Mouse (Mus musculus): ENCODE results near the gene Gm38392.

Gm38392 gene

DNA sequence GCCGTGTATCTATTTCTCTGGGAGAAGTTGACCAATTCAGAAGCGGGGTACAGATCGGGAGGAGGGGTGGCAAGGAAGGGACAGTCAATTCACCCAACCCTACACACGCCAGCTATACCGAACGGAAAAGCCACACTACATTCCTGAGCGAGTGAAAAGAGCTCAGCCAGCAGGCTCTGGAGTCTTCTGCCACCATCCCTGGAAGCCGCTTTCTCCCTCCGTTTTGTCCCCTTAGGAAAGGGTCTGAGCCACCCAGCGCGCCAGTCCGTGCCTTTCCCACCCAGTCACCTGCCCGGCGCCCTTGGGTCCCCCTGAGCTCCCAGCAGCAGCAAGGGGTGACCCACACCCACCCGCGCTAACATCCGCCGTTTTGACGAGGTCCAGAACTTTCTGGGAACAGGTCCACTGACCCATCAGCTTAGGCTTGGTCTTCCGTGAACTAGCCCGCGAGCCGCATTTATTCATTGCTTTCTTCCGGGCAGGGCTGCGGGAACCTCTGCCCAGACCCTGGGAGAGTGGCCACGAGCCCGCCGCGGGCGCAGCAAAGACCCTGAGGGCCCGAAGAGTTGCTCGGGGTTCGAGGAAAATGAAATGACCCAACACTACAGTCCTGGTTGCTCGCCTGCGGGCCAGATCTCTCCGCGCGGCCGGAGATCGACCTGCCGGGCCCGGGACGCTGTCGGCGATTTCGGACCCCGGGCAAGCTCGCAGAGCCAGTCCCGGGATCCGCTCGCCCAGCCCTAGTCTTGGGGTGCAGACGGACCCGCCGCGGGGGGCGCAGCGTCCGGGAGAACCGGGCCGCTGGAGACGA, 86.6 kb downstream of the Gm38392 start:
- no peak for DNase-seq (ENCODE audit: low spot score in 2 of 2)

DNA sequence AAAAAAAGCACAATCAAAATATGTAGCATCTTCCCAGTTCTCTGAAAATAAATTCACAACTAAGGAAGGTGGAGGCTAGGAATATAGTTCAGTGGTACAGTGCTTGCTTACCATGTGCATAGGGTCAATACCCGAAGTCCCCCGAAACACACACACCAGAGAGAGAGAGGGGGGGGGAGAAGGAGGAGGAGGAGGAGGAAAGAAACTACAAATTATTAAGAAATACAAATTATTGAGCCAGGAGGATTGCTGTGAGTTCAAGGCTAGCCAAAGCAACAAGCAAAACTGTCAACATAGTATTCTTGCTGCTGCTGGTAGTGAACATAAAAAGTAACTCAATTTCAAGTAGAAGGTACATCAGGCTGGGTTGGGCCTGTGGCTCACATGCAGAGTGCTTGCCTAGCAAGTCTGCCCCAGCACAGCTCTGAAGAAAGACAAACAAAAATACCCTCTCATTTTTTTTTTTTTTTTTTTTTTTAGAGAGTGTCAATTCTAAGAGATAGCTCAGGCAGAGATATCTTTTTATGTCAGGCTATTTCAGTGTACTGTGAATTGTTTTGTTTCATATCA, 87.4 kb downstream of the Gm38392 start:
- no peak for DNase-seq (ENCODE audit: low spot score in 2 of 2)

DNA sequence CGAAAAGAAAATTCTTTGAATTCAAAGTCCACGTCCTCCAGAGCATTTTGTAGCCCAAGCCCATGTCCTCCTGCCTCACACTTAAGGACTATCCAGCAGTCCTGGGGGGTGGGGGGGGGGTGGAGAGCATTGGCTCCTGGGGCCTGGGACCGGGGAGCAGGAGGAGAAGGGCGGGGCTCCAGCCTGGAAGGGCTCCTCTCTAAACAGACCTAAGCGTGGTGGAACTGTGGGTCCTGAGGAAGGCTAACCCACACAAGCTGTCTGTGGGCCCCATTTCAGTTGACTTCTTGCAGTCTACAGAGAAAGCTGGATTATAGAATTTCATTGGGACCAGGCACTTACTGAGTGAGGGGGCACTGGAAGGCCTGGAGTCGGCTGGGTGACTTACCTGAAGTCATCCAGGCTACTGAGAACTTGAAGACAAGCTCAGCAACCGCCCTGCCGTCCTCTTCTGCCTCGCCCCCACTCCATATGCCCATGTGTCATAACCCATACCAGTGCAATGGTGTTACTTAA, 88.4 kb downstream of the Gm38392 start:
- DNase-seq (ENCODE audit: low spot score in 2 of 2) = no peak

DNA sequence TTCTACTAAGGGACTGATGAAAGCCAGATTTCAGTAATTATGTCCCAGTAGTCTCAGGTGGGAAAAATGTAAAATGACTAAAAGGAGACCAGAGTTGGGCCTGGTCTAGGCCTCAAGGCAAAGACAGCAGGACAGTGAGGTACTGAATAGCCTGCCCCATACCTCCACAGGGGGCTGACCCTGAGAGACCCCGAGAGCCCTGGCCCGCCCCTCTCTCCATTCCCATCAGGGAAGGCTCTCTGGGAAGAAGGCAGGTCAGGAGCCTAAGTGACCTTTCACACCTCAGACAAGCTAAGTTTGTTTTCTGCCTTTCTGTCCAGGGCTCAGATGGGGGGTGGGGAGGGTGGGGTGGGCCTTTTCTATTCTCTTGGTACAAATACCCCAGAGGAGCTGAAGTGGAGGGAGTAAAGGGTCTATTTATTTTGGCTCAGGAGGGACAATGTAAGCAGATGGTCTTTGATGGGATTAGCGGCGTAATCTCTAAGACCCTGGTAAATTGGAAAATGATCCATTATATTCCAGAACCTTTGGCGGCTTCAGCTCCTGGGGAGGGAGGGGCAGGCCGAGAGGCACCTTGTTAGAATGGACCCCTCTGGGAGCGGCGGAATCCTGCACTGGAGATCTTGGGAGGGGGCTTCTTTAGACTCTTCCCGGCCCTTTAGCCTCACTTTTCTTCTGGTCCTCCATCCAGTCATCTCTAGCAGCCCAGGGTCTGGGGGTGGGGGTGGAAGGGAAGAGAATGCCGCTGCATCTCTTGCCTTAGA, 89.1 kb downstream of the Gm38392 start:
- no peak for DNase-seq (ENCODE audit: low spot score in 2 of 2)
